Mouse (Mus musculus): ENCODE data around the gene Arpc5l. TPM values are rescaled to one million over a fixed set of nuclear protein-coding genes. Genes with fewer than 3 reads are reported as not detected.
A peak's percentile ranks its signal among the peaks of the same experiment; 100 is the strongest.

Arpc5l gene
- polyA plus RNA-seq, 1 experiment: 51.0 TPM

- TF ChIP-seq CTCF (IDR thresholded peaks at IDR 0.05; ENCODE audit: extremely low read depth, insufficient read depth, insufficient read length, insufficient replicate concordance) (no peak), POLR2A (IDR thresholded peaks at IDR 0.05; ENCODE audit: low read depth, low read length) (no peak)
- WGBS: 80% methylated on average over 3 of the region's 3 CpGs
- H3K36me3 ChIP-seq (ENCODE audit: control insufficient read depth, insufficient read depth, low read length): peaks cover 32% of the 10 kb centered on the region
- H3K27me3 ChIP-seq (ENCODE audit: control insufficient read depth, insufficient read depth, low read length): no peaks in the 10 kb centered on the region
- peak overlapping the region; percentile 66 for H3K27ac ChIP-seq (ENCODE audit: insufficient read depth, low read length)
- no peak overlapping the region for H3K4me3 ChIP-seq (ENCODE audit: extremely low read depth, insufficient read depth, insufficient read length)
- peaks cover 18% of the 10 kb centered on the region for H3K4me1 ChIP-seq (ENCODE audit: control insufficient read depth, insufficient read depth, insufficient read length)
- DNase-seq (ENCODE audit: low read depth in 1 of 2, low spot score in 2 of 2): no peak
Measured at GRCm38 (mm10) chr2:39011971-39012370, 6.8 kb downstream of the Arpc5l start.

GRCm38 (mm10) chr2:39012768-39013279 is 7.7 kb downstream of the Arpc5l start:
- no peak for TF ChIP-seq CTCF (IDR thresholded peaks at IDR 0.05; ENCODE audit: extremely low read depth, insufficient read depth, insufficient read length, insufficient replicate concordance)
- TF ChIP-seq POLR2A (IDR thresholded peaks at IDR 0.05; ENCODE audit: low read depth, low read length): no peak
- peak overlapping the region; percentile 36 for H3K27ac ChIP-seq (ENCODE audit: insufficient read depth, low read length)
- H3K27me3 ChIP-seq (ENCODE audit: control insufficient read depth, insufficient read depth, low read length): no peaks in the 10 kb centered on the region
- H3K36me3 ChIP-seq (ENCODE audit: control insufficient read depth, insufficient read depth, low read length): peaks cover 34% of the 10 kb centered on the region
- no peak for DNase-seq (ENCODE audit: low read depth in 1 of 2, low spot score in 2 of 2)
- H3K4me1 ChIP-seq (ENCODE audit: control insufficient read depth, insufficient read depth, insufficient read length): peaks cover 18% of the 10 kb centered on the region
- 82% methylated on average over 7 of the region's 7 CpGs for WGBS
- H3K4me3 ChIP-seq (ENCODE audit: extremely low read depth, insufficient read depth, insufficient read length): no peak overlapping the region

- peaks cover 36% of the 10 kb centered on the region for H3K36me3 ChIP-seq (ENCODE audit: control insufficient read depth, insufficient read depth, low read length)
- WGBS: 69% methylated on average over 3 of the region's 3 CpGs
Measured at GRCm38 (mm10) chr2:39016581-39016980, 11.4 kb downstream of the Arpc5l start.

GRCm38 (mm10) chr2:39020004-39020403 is 14.9 kb downstream of the Arpc5l start:
- peaks cover 26% of the 10 kb centered on the region for H3K36me3 ChIP-seq (ENCODE audit: control insufficient read depth, insufficient read depth, low read length)
- DNase-seq (ENCODE audit: low read depth in 1 of 2, low spot score in 2 of 2): no peak
- TF ChIP-seq POLR2A (IDR thresholded peaks at IDR 0.05; ENCODE audit: low read depth, low read length) (no peak), CTCF (IDR thresholded peaks at IDR 0.05; ENCODE audit: extremely low read depth, insufficient read depth, insufficient read length, insufficient replicate concordance) (no peak)
- H3K27ac ChIP-seq (ENCODE audit: insufficient read depth, low read length): peak overlapping the region; percentile 28; the same call in 1 of the 2 replicates
- 54% methylated on average over 1 of the region's 1 CpGs for WGBS
- H3K27me3 ChIP-seq (ENCODE audit: control insufficient read depth, insufficient read depth, low read length): no peaks in the 10 kb centered on the region
- H3K4me3 ChIP-seq (ENCODE audit: extremely low read depth, insufficient read depth, insufficient read length): no peak overlapping the region
- H3K4me1 ChIP-seq (ENCODE audit: control insufficient read depth, insufficient read depth, insufficient read length): peaks cover 21% of the 10 kb centered on the region

More at GRCm38 (mm10) chr2:39016581-39016980, 11.4 kb downstream of the Arpc5l start:
- H3K27ac ChIP-seq (ENCODE audit: insufficient read depth, low read length): no peak overlapping the region
- peaks cover 19% of the 10 kb centered on the region for H3K4me1 ChIP-seq (ENCODE audit: control insufficient read depth, insufficient read depth, insufficient read length)
- DNase-seq (ENCODE audit: low read depth in 1 of 2, low spot score in 2 of 2): no peak
- no peaks in the 10 kb centered on the region for H3K27me3 ChIP-seq (ENCODE audit: control insufficient read depth, insufficient read depth, low read length)
- TF ChIP-seq POLR2A (IDR thresholded peaks at IDR 0.05; ENCODE audit: low read depth, low read length): no peak
- TF ChIP-seq CTCF (IDR thresholded peaks at IDR 0.05; ENCODE audit: extremely low read depth, insufficient read depth, insufficient read length, insufficient replicate concordance): no peak
- no peak overlapping the region for H3K4me3 ChIP-seq (ENCODE audit: extremely low read depth, insufficient read depth, insufficient read length)

GRCm38 (mm10) chr2:39031611-39032010 is 26.5 kb downstream of the Arpc5l start:
- no peak overlapping the region for H3K27ac ChIP-seq (ENCODE audit: insufficient read depth, low read length)
- no peak for TF ChIP-seq CTCF (IDR thresholded peaks at IDR 0.05; ENCODE audit: extremely low read depth, insufficient read depth, insufficient read length, insufficient replicate concordance)
- no peak for TF ChIP-seq POLR2A (IDR thresholded peaks at IDR 0.05; ENCODE audit: low read depth, low read length)
- no peak overlapping the region for H3K4me3 ChIP-seq (ENCODE audit: extremely low read depth, insufficient read depth, insufficient read length)
- no peak for DNase-seq (ENCODE audit: low read depth in 1 of 2, low spot score in 2 of 2)
- WGBS: 96% methylated on average over 1 of the region's 1 CpGs
- H3K4me1 ChIP-seq (ENCODE audit: control insufficient read depth, insufficient read depth, insufficient read length): no peaks in the 10 kb centered on the region
- H3K36me3 ChIP-seq (ENCODE audit: control insufficient read depth, insufficient read depth, low read length): peaks cover 29% of the 10 kb centered on the region
- no peaks in the 10 kb centered on the region for H3K27me3 ChIP-seq (ENCODE audit: control insufficient read depth, insufficient read depth, low read length)

- Histone ChIP-seq H3K36me3 (ENCODE audit: control insufficient read depth, insufficient read depth, low read length) (peaks cover 17% of the 10 kb centered on the region), H3K27ac (ENCODE audit: insufficient read depth, low read length) (no peak overlapping the region), H3K4me1 (ENCODE audit: control insufficient read depth, insufficient read depth, insufficient read length) (no peaks in the 10 kb centered on the region), H3K4me3 (ENCODE audit: extremely low read depth, insufficient read depth, insufficient read length) (no peak overlapping the region), H3K27me3 (ENCODE audit: control insufficient read depth, insufficient read depth, low read length) (no peaks in the 10 kb centered on the region)
- 97% methylated on average over 1 of the region's 1 CpGs for WGBS
- TF ChIP-seq POLR2A (IDR thresholded peaks at IDR 0.05; ENCODE audit: low read depth, low read length): no peak
- no peak for TF ChIP-seq CTCF (IDR thresholded peaks at IDR 0.05; ENCODE audit: extremely low read depth, insufficient read depth, insufficient read length, insufficient replicate concordance)
- DNase-seq (ENCODE audit: low read depth in 1 of 2, low spot score in 2 of 2): no peak
Measured at GRCm38 (mm10) chr2:39040215-39040614, 35.1 kb downstream of the Arpc5l start.

GRCm38 (mm10) chr2:39048515-39048914 is 43.4 kb downstream of the Arpc5l start:
- peaks cover 32% of the 10 kb centered on the region for H3K36me3 ChIP-seq (ENCODE audit: control insufficient read depth, insufficient read depth, low read length)
- TF ChIP-seq POLR2A (IDR thresholded peaks at IDR 0.05; ENCODE audit: low read depth, low read length) (no peak), CTCF (IDR thresholded peaks at IDR 0.05; ENCODE audit: extremely low read depth, insufficient read depth, insufficient read length, insufficient replicate concordance) (no peak)
- H3K27ac ChIP-seq (ENCODE audit: insufficient read depth, low read length): no peak overlapping the region
- DNase-seq (ENCODE audit: low read depth in 1 of 2, low spot score in 2 of 2): no peak
- H3K27me3 ChIP-seq (ENCODE audit: control insufficient read depth, insufficient read depth, low read length): no peaks in the 10 kb centered on the region
- no peaks in the 10 kb centered on the region for H3K4me1 ChIP-seq (ENCODE audit: control insufficient read depth, insufficient read depth, insufficient read length)
- WGBS: 95% methylated on average over 1 of the region's 1 CpGs
- H3K4me3 ChIP-seq (ENCODE audit: extremely low read depth, insufficient read depth, insufficient read length): no peak overlapping the region

Data from spleen, adult 2 months (tissue).